Mouse (Mus musculus): ENCODE measurements at regions not wholly inside any gene's neighbourhood (a gene's known extent, or its start where the extent isn't known, plus 50 kb on each side); places are given as distances from the start of the nearest gene placed in this dataset.
"Not testable (repeated sequence)": the region's sequence is repeated elsewhere in the genome, so short reads cannot be mapped to it uniquely, and the experiment has no call there.

GRCm38 (mm10) chr3:109251716-109252115 is 88.7 kb upstream of the Vav3 start:
- WGBS: 57% methylated on average over 1 of the region's 1 CpGs
- Histone ChIP-seq H3K27me3 (ENCODE audit: insufficient read depth, low read length) (no peaks in the 10 kb centered on the region), H3K4me3 (ENCODE audit: low read depth, low read length) (no peak overlapping the region), H3K4me1 (ENCODE audit: insufficient read depth, low read length) (no peaks in the 10 kb centered on the region), H3K36me3 (ENCODE audit: insufficient read depth, low read length) (no peaks in the 10 kb centered on the region), H3K9ac (replicated peaks; ENCODE audit: low read length, poor library complexity, severe bottlenecking) (no peak overlapping the region), H3K4me2 (ENCODE audit: low read depth, low read length, poor library complexity, severe bottlenecking) (no peak overlapping the region), H3K9me3 (ENCODE audit: low read length) (no peaks in the 10 kb centered on the region), H3K27ac (ENCODE audit: low read depth, low read length) (no peak overlapping the region)
- TF ChIP-seq CTCF (IDR thresholded peaks at IDR 0.05): no peak
- ATAC-seq (ENCODE audit: low FRiP score) (no peak), DNase-seq (ENCODE audit: low spot score) (no peak)

- 74% methylated on average over 9 of the region's 9 CpGs for WGBS
- Histone ChIP-seq H3K27ac (ENCODE audit: low read depth, low read length) (no peak overlapping the region), H3K27me3 (ENCODE audit: insufficient read depth, low read length) (no peaks in the 10 kb centered on the region), H3K4me2 (ENCODE audit: low read depth, low read length, poor library complexity, severe bottlenecking) (no peak overlapping the region), H3K9ac (replicated peaks; ENCODE audit: low read length, poor library complexity, severe bottlenecking) (no peak overlapping the region), H3K4me3 (ENCODE audit: low read depth, low read length) (no peak overlapping the region), H3K4me1 (ENCODE audit: insufficient read depth, low read length) (no peaks in the 10 kb centered on the region), H3K9me3 (ENCODE audit: low read length) (no peaks in the 10 kb centered on the region), H3K36me3 (ENCODE audit: insufficient read depth, low read length) (no peaks in the 10 kb centered on the region)
- ATAC-seq (ENCODE audit: low FRiP score) (no peak), DNase-seq (ENCODE audit: low spot score) (peak; percentile 10)
- no peak for TF ChIP-seq CTCF (IDR thresholded peaks at IDR 0.05)
Measured at GRCm38 (mm10) chr3:109254001-109254630, 86.3 kb upstream of the Vav3 start.

DNA sequence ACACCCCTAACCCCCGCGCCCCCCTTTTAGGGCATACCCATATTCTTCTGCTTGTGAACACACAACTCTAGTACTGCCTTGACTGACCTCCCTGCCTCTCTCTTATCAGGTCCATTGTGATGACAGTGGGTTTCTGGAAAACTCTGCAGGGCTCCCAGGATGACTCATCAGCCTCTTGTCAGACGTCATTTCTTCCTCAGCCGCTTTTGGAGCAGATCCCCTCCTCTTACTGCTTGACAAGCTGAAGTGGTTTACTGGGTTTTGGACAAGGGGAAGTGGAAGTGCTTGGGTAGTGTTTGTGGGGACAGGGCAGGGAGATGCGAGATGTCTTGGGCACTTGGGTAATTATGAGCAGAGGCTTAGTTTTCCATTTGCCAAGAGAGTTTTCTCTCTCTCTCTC is 85.5 kb upstream of the Vav3 start:
- TF ChIP-seq CTCF (IDR thresholded peaks at IDR 0.05): no peak
- ATAC-seq (ENCODE audit: low FRiP score): no peak
- Histone ChIP-seq H3K27me3 (ENCODE audit: insufficient read depth, low read length) (no peaks in the 10 kb centered on the region), H3K9me3 (ENCODE audit: low read length) (no peaks in the 10 kb centered on the region), H3K27ac (ENCODE audit: low read depth, low read length) (no peak overlapping the region), H3K4me3 (ENCODE audit: low read depth, low read length) (no peak overlapping the region), H3K36me3 (ENCODE audit: insufficient read depth, low read length) (no peaks in the 10 kb centered on the region), H3K9ac (replicated peaks; ENCODE audit: low read length, poor library complexity, severe bottlenecking) (no peak overlapping the region), H3K4me2 (ENCODE audit: low read depth, low read length, poor library complexity, severe bottlenecking) (no peak overlapping the region), H3K4me1 (ENCODE audit: insufficient read depth, low read length) (no peaks in the 10 kb centered on the region)
- DNase-seq (ENCODE audit: low spot score): no peak
- WGBS: 85% methylated on average over 5 of the region's 5 CpGs

DNA sequence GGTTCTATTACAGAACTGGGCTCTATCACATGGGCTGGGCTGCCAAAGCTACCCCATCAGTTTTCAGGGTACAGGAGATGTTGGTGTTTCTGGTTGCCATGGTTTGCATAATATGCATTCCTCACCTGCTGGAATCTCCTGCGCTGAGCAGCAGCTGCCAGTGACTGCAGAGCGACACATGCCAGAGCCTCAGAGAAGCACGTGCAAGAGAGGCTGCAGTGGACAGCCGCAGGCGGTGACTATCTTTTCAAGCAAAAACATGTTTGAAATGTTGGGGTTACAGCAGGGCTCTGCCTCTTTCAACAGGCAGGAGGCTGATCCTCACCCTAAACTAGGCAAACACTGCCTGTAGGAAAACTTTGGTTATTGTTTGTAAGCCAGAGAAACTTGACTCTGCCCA is 83.7 kb upstream of the Vav3 start:
- Histone ChIP-seq H3K4me3 (ENCODE audit: low read depth, low read length) (no peak overlapping the region), H3K4me2 (ENCODE audit: low read depth, low read length, poor library complexity, severe bottlenecking) (no peak overlapping the region), H3K4me1 (ENCODE audit: insufficient read depth, low read length) (no peaks in the 10 kb centered on the region), H3K9me3 (ENCODE audit: low read length) (no peaks in the 10 kb centered on the region), H3K27ac (ENCODE audit: low read depth, low read length) (no peak overlapping the region), H3K27me3 (ENCODE audit: insufficient read depth, low read length) (no peaks in the 10 kb centered on the region), H3K36me3 (ENCODE audit: insufficient read depth, low read length) (no peaks in the 10 kb centered on the region), H3K9ac (replicated peaks; ENCODE audit: low read length, poor library complexity, severe bottlenecking) (no peak overlapping the region)
- 76% methylated on average over 5 of the region's 5 CpGs for WGBS
- no peak for TF ChIP-seq CTCF (IDR thresholded peaks at IDR 0.05)
- DNase-seq (ENCODE audit: low spot score): no peak
- ATAC-seq (ENCODE audit: low FRiP score): no peak

- WGBS: 78% methylated on average over 7 of the region's 8 CpGs
- H3K4me3 ChIP-seq (ENCODE audit: low read depth, low read length); H3K27me3 ChIP-seq (ENCODE audit: insufficient read depth, low read length); ATAC-seq (ENCODE audit: low FRiP score); DNase-seq (ENCODE audit: low spot score); H3K4me2 ChIP-seq (ENCODE audit: low read depth, low read length, poor library complexity, severe bottlenecking); H3K36me3 ChIP-seq (ENCODE audit: insufficient read depth, low read length); H3K9ac ChIP-seq (replicated peaks; ENCODE audit: low read length, poor library complexity, severe bottlenecking); H3K9me3 ChIP-seq (ENCODE audit: low read length); H3K4me1 ChIP-seq (ENCODE audit: insufficient read depth, low read length); H3K27ac ChIP-seq (ENCODE audit: low read depth, low read length): not testable (repeated sequence)
Measured at GRCm38 (mm10) chr3:109266947-109267346, 73.5 kb upstream of the Vav3 start.

DNA sequence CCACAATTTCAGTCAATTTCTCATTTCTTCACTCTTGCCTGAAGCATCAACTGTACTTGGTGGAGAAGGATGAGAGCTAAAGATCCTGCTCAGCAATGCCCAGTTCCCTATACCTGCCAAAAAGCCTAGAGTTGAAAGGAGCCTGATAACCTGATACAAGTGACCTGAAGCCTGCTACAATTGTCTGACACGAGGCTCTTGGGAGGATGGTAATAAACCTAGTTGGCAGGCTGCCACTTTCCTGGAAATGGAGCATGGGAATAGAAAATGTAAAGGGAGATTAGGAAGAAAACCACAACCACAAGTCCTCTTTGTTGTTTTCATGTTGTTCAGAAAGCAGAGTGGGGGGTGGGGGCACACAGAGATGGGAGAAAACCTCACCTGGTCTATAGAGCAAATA is 69.7 kb upstream of the Vav3 start:
- peak; percentile 26 for DNase-seq (ENCODE audit: low spot score)
- Histone ChIP-seq H3K4me1 (ENCODE audit: insufficient read depth, low read length) (no peaks in the 10 kb centered on the region), H3K36me3 (ENCODE audit: insufficient read depth, low read length) (no peaks in the 10 kb centered on the region), H3K9ac (replicated peaks; ENCODE audit: low read length, poor library complexity, severe bottlenecking) (no peak overlapping the region), H3K27ac (ENCODE audit: low read depth, low read length) (no peak overlapping the region), H3K27me3 (ENCODE audit: insufficient read depth, low read length) (no peaks in the 10 kb centered on the region), H3K4me2 (ENCODE audit: low read depth, low read length, poor library complexity, severe bottlenecking) (no peak overlapping the region), H3K9me3 (ENCODE audit: low read length) (no peaks in the 10 kb centered on the region), H3K4me3 (ENCODE audit: low read depth, low read length) (no peak overlapping the region)
- ATAC-seq (ENCODE audit: low FRiP score): no peak
- WGBS: 15% methylated on average over 1 of the region's 1 CpGs
- TF ChIP-seq CTCF (IDR thresholded peaks at IDR 0.05): no peak

Data from midbrain, postnatal 0 days (tissue).